Mouse (Mus musculus): Measurements from ENCODE around the gene H60b. TPM values are rescaled to one million over a fixed set of nuclear protein-coding genes. Genes with fewer than 3 reads are reported as not detected.

The H60b gene
- not detected for polyA plus RNA-seq (2014; fragmentation: Illumina TruSeq; extraction: RNeasy Lipid Tissue Mini Kit (QIAGEN cat#74804); ENCODE audit: insufficient read depth, low read depth, low replicate concordance)

DNA sequence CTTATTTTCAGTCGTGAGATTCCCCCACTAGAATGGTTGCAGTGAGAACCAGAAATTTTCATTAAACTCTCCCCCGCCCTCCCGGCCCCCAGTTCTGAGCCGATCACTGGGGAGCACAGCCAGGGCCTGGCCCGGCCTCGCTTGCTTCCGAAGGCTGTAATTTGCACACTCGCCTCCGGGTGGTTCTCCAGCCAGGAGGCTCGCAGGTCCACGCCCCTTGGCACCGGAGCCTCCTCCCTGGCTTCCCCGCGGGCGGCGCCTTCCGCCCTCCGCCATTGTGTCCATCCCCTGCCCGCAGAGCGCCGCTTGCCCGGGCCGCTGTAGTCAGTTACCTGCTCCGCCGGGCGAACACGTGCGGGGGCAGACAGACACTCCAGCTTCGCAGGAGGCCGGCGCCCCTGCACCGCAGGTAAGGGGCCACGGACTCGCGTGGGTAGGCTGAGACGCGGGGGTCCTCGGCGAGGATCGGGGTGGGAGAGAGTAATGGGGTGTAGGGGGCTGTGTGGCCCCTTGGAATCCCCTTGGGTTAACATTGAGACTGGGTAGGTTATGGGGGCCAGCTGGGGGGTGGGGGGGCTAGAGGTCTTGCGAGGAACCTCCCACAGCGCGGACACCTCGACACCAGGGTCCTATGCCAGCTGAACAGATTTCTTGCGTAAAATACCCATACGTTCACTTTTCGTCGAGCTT is at the start of gene H60b, which contains the start of gene Raet1e:
Gene H60b, plus strand, starts transcription at position 277 of the 690 bp plus-strand sequence.
Gene Raet1e, plus strand, starts transcription at position 260 of the 690 bp plus-strand sequence.

DNA sequence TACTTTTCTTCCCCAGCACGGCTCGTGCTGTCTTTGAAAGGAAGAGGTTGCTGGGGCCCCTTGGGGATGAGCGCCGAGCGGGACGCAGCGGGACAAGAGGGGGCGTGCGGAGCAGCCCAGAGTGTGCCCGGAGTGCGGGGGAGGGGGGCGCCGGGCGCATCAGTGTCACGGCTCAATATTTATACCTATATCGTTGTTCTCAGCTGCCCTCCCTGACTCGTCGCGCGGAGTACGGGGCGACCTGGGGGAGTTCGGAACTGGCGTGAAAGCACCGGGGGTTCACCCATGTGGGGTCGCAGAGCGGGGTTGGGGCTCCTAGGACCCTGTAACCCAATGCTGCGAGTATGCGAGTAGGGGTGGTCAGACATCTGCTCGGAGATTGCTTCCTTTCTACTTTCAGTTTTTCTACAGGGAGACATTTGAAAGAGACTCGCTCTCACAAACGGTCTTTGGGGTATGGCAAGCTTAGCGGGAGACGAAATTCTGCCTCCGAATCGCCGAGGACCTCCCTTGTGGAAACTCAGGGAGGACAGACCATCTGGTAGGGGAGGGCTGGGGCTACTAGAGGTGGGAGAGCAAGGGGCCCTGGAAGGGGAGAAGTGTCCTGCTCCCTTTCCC is 9.2 kb upstream of the H60b start, which contains the start of gene E030030I06Rik:
Gene E030030I06Rik, minus strand, starts transcription at position 198 of the 618 bp plus-strand sequence.

Other genes starting within 250 kb of the H60b start
- not detected for gene 4930444G20Rik, start 90.5 kb upstream of the H60b start, polyA plus RNA-seq (2014; fragmentation: Illumina TruSeq; extraction: RNeasy Lipid Tissue Mini Kit (QIAGEN cat#74804); ENCODE audit: insufficient read depth, low read depth, low replicate concordance)
- 5.0 TPM for gene E030030I06Rik, start 9.3 kb upstream of the H60b start, polyA plus RNA-seq (2014; fragmentation: Illumina TruSeq; extraction: RNeasy Lipid Tissue Mini Kit (QIAGEN cat#74804); ENCODE audit: insufficient read depth, low read depth, low replicate concordance)
- gene Raet1e, start within 50 bp of the H60b start, polyA plus RNA-seq (2014; fragmentation: Illumina TruSeq; extraction: RNeasy Lipid Tissue Mini Kit (QIAGEN cat#74804); ENCODE audit: insufficient read depth, low read depth, low replicate concordance): 1.4 TPM
- gene Raet1d, start 202.0 kb downstream of the H60b start, polyA plus RNA-seq (2014; fragmentation: Illumina TruSeq; extraction: RNeasy Lipid Tissue Mini Kit (QIAGEN cat#74804); ENCODE audit: insufficient read depth, low read depth, low replicate concordance): not detected